Mouse (Mus musculus) stomach, embryonic 15.5 days (tissue): ENCODE measurements around the gene Tldc2. TPM values are rescaled to one million over a fixed set of nuclear protein-coding genes. Genes with fewer than 3 reads are reported as not detected.
A peak's percentile ranks its signal among the peaks of the same experiment; 100 is the strongest.

ENCODE experiments used
- ATAC-seq: fragments of 200-750 bp; cut with Nextera tagmentation; 2 replicates; pipeline ENCODE4 v1.8.0; 2017; ENCODE audit warnings: low read depth, moderate number of reproducible peaks, moderate TSS enrichment; ENCODE audit not compliant: insufficient read depth, low FRiP score
- H3K27ac ChIP-seq: fragments of 300-500 bp; sonication (generic); 2 replicates; pipeline ENCODE4 v1.5.1; 2015; ENCODE audit warnings: mild to moderate bottlenecking, inconsistent platforms
- H3K27me3 ChIP-seq: fragments of 300-500 bp; sonication (generic); replicated peaks from 2 replicates; pipeline ENCODE4 v1.6.1; 2015; ENCODE audit warnings: inconsistent platforms
- H3K36me3 ChIP-seq: fragments of 300-500 bp; sonication (generic); 2 replicates; pipeline ENCODE4 v1.6.1; 2015; ENCODE audit warnings: inconsistent platforms
- H3K4me1 ChIP-seq: fragments of 300-500 bp; sonication (generic); 2 replicates; pipeline ENCODE4 v1.6.1; 2015; ENCODE audit warnings: inconsistent platforms
- H3K4me2 ChIP-seq: fragments of 300-500 bp; sonication (generic); 2 replicates; pipeline ENCODE4 v1.6.1; 2015; ENCODE audit warnings: mild to moderate bottlenecking, inconsistent platforms
- H3K4me3 ChIP-seq: fragments of 300-500 bp; sonication (generic); replicated peaks from 2 replicates; pipeline ENCODE4 v1.5.1; 2015; ENCODE audit warnings: inconsistent platforms
- H3K9ac ChIP-seq: fragments of 300-500 bp; sonication (generic); 2 replicates; pipeline ENCODE4 v1.6.1; 2015; ENCODE audit warnings: inconsistent platforms
- H3K9me3 ChIP-seq: fragments of 300-500 bp; sonication (generic); 2 replicates; pipeline ENCODE4 v1.6.1; 2016; ENCODE audit warnings: inconsistent platforms
- WGBS: fragments of 180-500 bp; shearing (Covaris S2); methylation state at CpG from one replicate; pipeline ENCODE4 v1.1.7; 2015; 5-methylcytosine and 5-hydroxymethylcytosine counted together
- polyA plus RNA-seq: library from polyadenylated mRNA; unstranded; fragments of >200 nt; fragmentation: Nextera tagmentation; extraction: Ambion mirVana; gene quantifications from 2 replicates; pipeline ENCODE4 v1.2.1, GENCODE M21; 2015

The Tldc2 gene
- polyA plus RNA-seq, 1 experiment from 2014 or later = not detected

GRCm38 (mm10) chr2:157074186-157074724, 12.6 kb upstream of the Tldc2 start:
- H3K9me3 ChIP-seq = no peaks in the 10 kb centered on the region
- H3K36me3 ChIP-seq = no peaks in the 10 kb centered on the region
- H3K4me3 ChIP-seq = no peak overlapping the region
- ATAC-seq = no peak
- H3K27ac ChIP-seq = peak overlapping the region; percentile 52
- H3K4me2 ChIP-seq = peak overlapping the region; percentile 22
- peaks cover 84% of the 10 kb centered on the region for H3K4me1 ChIP-seq
- WGBS = 60% methylated on average over 9 of the region's 9 CpGs
- H3K9ac ChIP-seq = no peak overlapping the region
- no peaks in the 10 kb centered on the region for H3K27me3 ChIP-seq

- Histone ChIP-seq H3K9ac (no peak overlapping the region), H3K9me3 (no peaks in the 10 kb centered on the region), H3K4me2 (peak overlapping the region; percentile 22), H3K36me3 (no peaks in the 10 kb centered on the region), H3K4me3 (no peak overlapping the region), H3K27me3 (no peaks in the 10 kb centered on the region), H3K4me1 (peaks cover 83% of the 10 kb centered on the region), H3K27ac (peak overlapping the region; percentile 52; the same call in 1 of the 2 replicates)
- no peak for ATAC-seq
- whole genome bisulfite sequencing = 52% methylated on average over 5 of the region's 5 CpGs
Observed at GRCm38 (mm10) chr2:157074772-157075171, 12.1 kb upstream of the Tldc2 start.

GRCm38 (mm10) chr2:157075226-157075625, 11.6 kb upstream of the Tldc2 start:
- 83% methylated on average over 3 of the region's 3 CpGs for WGBS
- no peaks in the 10 kb centered on the region for H3K36me3 ChIP-seq
- H3K9ac ChIP-seq = no peak overlapping the region
- no peaks in the 10 kb centered on the region for H3K9me3 ChIP-seq
- peak overlapping the region; percentile 79; the same call in 1 of the 2 replicates for H3K4me2 ChIP-seq
- no peaks in the 10 kb centered on the region for H3K27me3 ChIP-seq
- H3K27ac ChIP-seq = 0 out of 2 replicates have a peak overlapping the region, but pooled peaks have one; percentile 23
- H3K4me1 ChIP-seq = peaks cover 80% of the 10 kb centered on the region
- H3K4me3 ChIP-seq = no peak overlapping the region
- no peak for ATAC-seq

- Histone ChIP-seq H3K9ac (no peak overlapping the region), H3K9me3 (no peaks in the 10 kb centered on the region), H3K4me2 (peak overlapping the region; percentile 79), H3K4me1 (peaks cover 75% of the 10 kb centered on the region), H3K4me3 (0 out of 2 replicates have a peak overlapping the region, but pooled peaks have one; percentile 1), H3K27ac (0 out of 2 replicates have a peak overlapping the region, but pooled peaks have one; percentile 23), H3K27me3 (no peaks in the 10 kb centered on the region), H3K36me3 (no peaks in the 10 kb centered on the region)
- no peak for ATAC-seq
- 25% methylated on average over 3 of the region's 3 CpGs for WGBS
Observed at GRCm38 (mm10) chr2:157075685-157076084, 11.2 kb upstream of the Tldc2 start.

GRCm38 (mm10) chr2:157076585-157076984, 10.3 kb upstream of the Tldc2 start:
- H3K9me3 ChIP-seq = no peaks in the 10 kb centered on the region
- no peak overlapping the region for H3K9ac ChIP-seq
- no peaks in the 10 kb centered on the region for H3K36me3 ChIP-seq
- 74% methylated on average over 7 of the region's 7 CpGs for WGBS
- peak overlapping the region; percentile 85 for H3K4me3 ChIP-seq
- peaks cover 66% of the 10 kb centered on the region for H3K4me1 ChIP-seq
- H3K27me3 ChIP-seq = no peaks in the 10 kb centered on the region
- H3K27ac ChIP-seq = no peak overlapping the region
- no peak for ATAC-seq
- H3K4me2 ChIP-seq = peak overlapping the region; percentile 79

GRCm38 (mm10) chr2:157077160-157077559, 9.7 kb upstream of the Tldc2 start:
- Histone ChIP-seq H3K27me3 (no peaks in the 10 kb centered on the region), H3K9ac (peak overlapping the region; percentile 25; the same call in 1 of the 2 replicates), H3K36me3 (no peaks in the 10 kb centered on the region), H3K9me3 (no peaks in the 10 kb centered on the region), H3K4me3 (peak overlapping the region; percentile 85), H3K4me2 (peak overlapping the region; percentile 79), H3K27ac (peak overlapping the region; percentile 97), H3K4me1 (peaks cover 60% of the 10 kb centered on the region)
- WGBS = 22% methylated on average over 5 of the region's 5 CpGs
- ATAC-seq = no peak

- Histone ChIP-seq H3K36me3 (no peaks in the 10 kb centered on the region), H3K27me3 (no peaks in the 10 kb centered on the region), H3K9me3 (no peaks in the 10 kb centered on the region), H3K9ac (peak overlapping the region; percentile 86), H3K27ac (peak overlapping the region; percentile 97), H3K4me1 (peaks cover 55% of the 10 kb centered on the region), H3K4me2 (peak overlapping the region; percentile 79), H3K4me3 (peak overlapping the region; percentile 85)
- ATAC-seq = peak; percentile 12; the same call in 1 of the 2 replicates
- 3% methylated on average over 15 of the region's 15 CpGs for WGBS
Observed at GRCm38 (mm10) chr2:157077641-157078058, 9.2 kb upstream of the Tldc2 start.

- H3K4me2 ChIP-seq = peak overlapping the region; percentile 79
- ATAC-seq = 0 out of 2 replicates have a peak, but pooled peaks have one; percentile 2
- H3K4me1 ChIP-seq = peaks cover 50% of the 10 kb centered on the region
- H3K9me3 ChIP-seq = no peaks in the 10 kb centered on the region
- peak overlapping the region; percentile 85 for H3K4me3 ChIP-seq
- peak overlapping the region; percentile 86 for H3K9ac ChIP-seq
- H3K27ac ChIP-seq = peak overlapping the region; percentile 97
- no peaks in the 10 kb centered on the region for H3K36me3 ChIP-seq
- under 1% methylated on average over 59 of the region's 79 CpGs for WGBS
- H3K27me3 ChIP-seq = no peaks in the 10 kb centered on the region
Observed at GRCm38 (mm10) chr2:157078059-157078792, 8.6 kb upstream of the Tldc2 start.

- Histone ChIP-seq H3K4me3 (peak within 1 kb of the TSS; percentile 85), H3K27ac (peak within 1 kb of the TSS; percentile 97), H3K9me3 (no peaks in the 10 kb centered on the region), H3K36me3 (no peaks in the 10 kb centered on the region), H3K4me1 (peaks cover 41% of the 10 kb centered on the region), H3K27me3 (no peaks in the 10 kb centered on the region), H3K4me2 (peak within 1 kb of the TSS; percentile 79), H3K9ac (peak within 1 kb of the TSS; percentile 86)
- peak; percentile 85 for ATAC-seq
- WGBS = under 1% methylated on average over 112 of the region's 136 CpGs
Observed at GRCm38 (mm10) chr2:157078793-157079700, 7.8 kb upstream of the Tldc2 start, which contains the start of gene Soga1. TSS of gene Soga1 (minus strand) at chr2:157079254.

GRCm38 (mm10) chr2:157079701-157080180, 7.1 kb upstream of the Tldc2 start:
- Histone ChIP-seq H3K4me3 (peak overlapping the region; percentile 85), H3K36me3 (no peaks in the 10 kb centered on the region), H3K27me3 (no peaks in the 10 kb centered on the region), H3K4me2 (peak overlapping the region; percentile 79), H3K4me1 (peaks cover 34% of the 10 kb centered on the region), H3K27ac (peak overlapping the region; percentile 97), H3K9me3 (no peaks in the 10 kb centered on the region), H3K9ac (peak overlapping the region; percentile 86; the same call in 1 of the 2 replicates)
- WGBS = 13% methylated on average over 16 of the region's 16 CpGs
- ATAC-seq = no peak

GRCm38 (mm10) chr2:157081331-157081730, 5.5 kb upstream of the Tldc2 start:
- Histone ChIP-seq H3K36me3 (no peaks in the 10 kb centered on the region), H3K4me2 (no peak overlapping the region), H3K4me3 (no peak overlapping the region), H3K27ac (no peak overlapping the region), H3K4me1 (peaks cover 20% of the 10 kb centered on the region), H3K9ac (no peak overlapping the region), H3K9me3 (no peaks in the 10 kb centered on the region), H3K27me3 (no peaks in the 10 kb centered on the region)
- 92% methylated on average over 8 of the region's 8 CpGs for WGBS
- no peak for ATAC-seq
